Mouse (Mus musculus) bone marrow macrophage, adult 2 months (primary cell): ENCODE results near the gene Itpr1.

Source experiments
- CTCF ChIP-seq: IDR thresholded peaks from 2 replicates; pipeline ENCODE4 v1.5.1; 2012; ENCODE audit warnings: low read depth, mild to moderate bottlenecking, low read length, moderate library complexity
- POLR2A ChIP-seq: IDR thresholded peaks from 2 replicates; pipeline ENCODE4 v1.6.1; 2012; ENCODE audit warnings: mild to moderate bottlenecking, low read depth, low read length, borderline replicate concordance

GRCm38 (mm10) chr6:108325948-108326411, 113.1 kb downstream of the Itpr1 start:
- TF ChIP-seq POLR2A (no peak), CTCF (no peak)
